Mouse (Mus musculus) T-helper 2 cell (primary cell): ENCODE results near the gene Atl1.

Experiments used
- in situ Hi-C: fragments of 300-600 bp; cut with MboI, MseI; formaldehyde crosslinking; loops from one replicate; pipeline ENCODE4 v1.15.1; 2025; ENCODE audit warnings: high pct_unique_total_duplicates

Gene Atl1

DNA sequence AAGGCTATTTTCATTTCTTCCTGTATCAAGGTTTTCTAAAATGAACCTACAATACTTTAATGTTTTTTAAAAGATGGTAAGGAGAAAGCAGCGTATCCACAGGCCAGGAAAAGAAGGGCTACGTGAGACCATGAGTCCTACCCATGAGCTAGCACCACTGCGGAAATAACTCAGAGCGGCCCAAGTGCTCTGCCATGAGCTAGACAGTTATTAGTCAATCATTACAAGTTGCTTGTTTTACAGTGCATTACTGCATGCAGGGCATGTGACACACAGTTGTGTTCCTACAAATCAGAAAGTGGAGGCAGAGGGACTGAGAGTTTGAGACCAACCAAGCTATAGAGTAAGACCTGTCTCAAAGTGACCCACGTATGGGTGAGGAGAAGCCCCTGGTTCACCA is 8.4 kb upstream of the Atl1 start:
- in situ Hi-C loops = no loop called here

DNA sequence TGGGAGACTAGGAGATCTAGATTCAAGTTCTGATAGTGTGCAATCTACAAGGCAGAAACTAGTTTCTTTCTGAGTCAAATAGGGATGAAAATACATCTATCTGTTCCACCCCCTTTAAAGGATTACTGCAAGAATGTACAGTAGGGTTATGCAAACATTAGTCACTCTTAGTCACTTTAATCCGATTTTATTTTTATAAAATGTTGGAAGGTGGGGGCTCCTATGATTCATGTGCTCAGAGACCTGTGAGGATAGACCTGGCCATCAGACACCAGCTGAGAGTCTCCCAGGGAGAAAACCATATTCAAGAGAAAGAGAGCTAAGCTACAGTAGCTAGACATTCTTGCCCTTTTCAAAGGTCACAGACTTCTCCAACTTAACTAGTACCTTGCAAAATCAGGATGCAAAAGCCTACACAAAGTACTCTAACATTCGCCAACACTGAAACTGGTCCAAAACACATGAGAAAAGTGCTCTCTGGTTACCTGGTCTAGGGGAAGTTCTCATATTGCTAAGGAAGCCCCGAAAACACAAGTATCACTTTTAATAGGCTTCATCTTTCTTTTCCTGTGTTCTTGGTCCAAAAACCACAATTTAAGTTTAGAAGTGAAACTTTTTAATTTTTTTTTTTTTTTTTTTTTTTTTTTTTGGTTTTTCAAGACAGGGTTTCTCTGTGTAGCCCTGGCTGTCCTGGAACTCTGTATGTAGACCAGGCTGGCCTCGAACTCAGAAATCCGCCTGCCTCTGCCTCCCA is 7.1 kb upstream of the Atl1 start:
- in situ Hi-C loops = no loop called here

DNA sequence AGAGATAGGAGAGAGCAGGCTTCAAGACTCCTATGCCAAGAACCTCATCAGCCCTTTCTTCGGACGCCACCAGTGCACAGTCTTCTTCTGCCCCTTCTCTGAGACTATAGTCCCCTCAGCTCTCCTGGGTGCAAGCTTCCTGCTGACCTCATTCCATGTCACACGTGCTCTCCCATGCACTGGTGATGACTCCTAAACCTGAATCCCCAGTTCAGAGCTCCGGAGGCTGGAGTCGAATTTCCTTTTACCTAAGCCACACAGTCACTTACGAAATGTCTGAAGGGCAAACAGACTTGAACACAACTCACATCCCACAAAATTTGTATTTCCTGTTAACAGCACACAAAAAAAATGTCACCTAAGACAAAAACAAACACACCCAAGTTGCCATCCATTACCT is 4.6 kb upstream of the Atl1 start:
- in situ Hi-C loops = no loop called here

DNA sequence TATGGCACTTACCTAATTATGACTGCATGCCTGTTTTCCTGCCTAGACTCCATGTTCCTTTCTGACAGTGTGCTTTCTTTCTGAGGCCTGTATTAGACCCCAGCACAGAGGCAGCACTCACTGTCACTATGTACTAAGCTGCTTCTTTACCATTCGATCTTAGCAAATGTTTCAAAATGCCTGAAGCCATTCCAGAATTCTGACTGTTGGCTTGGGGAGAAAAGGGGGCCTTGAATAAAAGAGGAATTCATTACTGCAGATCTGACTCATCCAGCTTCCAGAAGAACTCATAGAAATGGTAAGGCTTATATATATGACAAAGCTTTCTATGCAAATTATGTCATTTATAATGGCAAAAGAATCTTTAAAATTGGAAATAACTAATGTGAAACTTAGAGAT is 4.1 kb upstream of the Atl1 start:
- in situ Hi-C loops = no loop called here

DNA sequence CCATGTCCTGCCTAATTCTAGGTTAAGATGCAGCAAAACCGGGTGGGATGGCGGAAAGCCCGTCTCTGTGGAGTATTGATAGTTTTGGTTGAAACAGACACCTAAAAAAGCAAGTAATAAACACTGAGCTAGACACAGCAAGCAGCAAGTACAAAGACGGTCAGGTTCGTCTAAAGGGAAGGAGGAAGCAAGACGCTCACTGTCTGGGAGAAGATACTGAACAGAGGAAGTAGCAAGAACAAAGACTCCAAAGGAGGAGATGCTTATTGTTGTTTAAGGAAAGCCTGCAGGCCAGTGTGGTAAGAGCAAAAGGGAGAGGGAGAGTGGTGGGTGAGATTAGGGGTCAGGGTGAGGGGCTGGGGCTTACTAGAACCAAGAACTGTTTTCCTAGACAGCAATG is 2.4 kb upstream of the Atl1 start:
- in situ Hi-C loops = loop anchor here (10.0 kb wide), 1 partner anchor 135 kb away; no protein-coding TSS in a partner anchor

DNA sequence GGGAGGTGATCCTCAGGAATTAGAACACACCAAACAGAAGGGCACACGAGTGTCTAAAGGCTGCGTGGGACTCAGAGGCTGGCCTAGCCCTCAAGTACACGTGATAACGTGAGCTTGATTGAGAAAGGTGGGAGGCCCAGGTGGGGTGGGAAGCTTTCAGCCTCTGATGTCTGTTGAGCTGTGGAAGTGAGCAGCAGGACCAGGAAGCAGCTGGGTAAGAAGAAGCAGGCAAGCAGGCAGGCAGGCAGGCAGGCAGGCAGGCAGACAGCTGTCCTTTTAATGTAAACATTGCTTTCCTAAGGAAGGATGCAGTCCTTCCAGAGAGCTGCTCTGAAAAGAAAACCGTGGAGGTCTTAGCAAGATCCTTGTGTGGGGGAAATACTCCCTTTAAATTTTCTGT is 1.9 kb upstream of the Atl1 start:
- in situ Hi-C loops = loop anchor here (10.0 kb wide), 1 partner anchor 136 kb away; no protein-coding TSS in a partner anchor

DNA sequence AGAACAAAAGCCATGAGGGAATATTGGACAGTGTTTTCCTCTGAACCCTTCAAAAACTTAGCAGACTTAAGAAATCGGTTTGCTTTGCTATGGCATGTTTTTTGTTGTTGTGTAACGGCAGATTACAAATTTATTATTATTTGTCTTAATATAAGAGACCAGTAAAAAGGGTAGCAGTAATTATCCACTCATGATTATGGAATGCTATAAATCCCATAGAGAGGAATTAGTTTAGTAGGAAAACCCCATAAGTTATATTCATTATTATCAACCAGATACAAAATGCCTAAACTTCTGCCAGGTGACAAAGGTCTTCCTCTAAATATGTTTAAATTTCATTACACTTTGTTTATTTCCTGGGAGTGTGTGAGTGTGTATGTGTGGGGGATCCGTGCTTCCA is 693 bp upstream of the Atl1 start:
- in situ Hi-C loops = loop anchor here (10.0 kb wide), 1 partner anchor 137 kb away; no protein-coding TSS in a partner anchor

DNA sequence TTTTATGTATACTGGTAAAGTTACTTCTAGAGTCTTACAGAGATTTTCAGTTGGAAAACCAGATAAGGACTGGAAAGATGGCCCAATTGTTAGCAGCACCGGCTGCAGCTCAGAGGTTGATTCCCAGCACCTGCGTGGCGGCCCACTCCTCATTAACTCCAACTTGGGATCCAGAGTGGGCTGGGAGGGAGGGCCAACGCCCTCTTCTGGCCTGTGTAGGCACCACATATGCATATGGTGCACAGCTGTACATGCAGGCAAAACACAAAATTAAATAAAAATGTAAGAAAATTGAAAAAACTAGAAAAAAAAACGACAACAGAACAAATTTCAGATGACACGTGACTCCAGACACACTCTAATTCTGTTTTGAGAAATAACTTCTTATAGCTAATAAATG is 1.5 kb downstream of the Atl1 start:
- in situ Hi-C loops = loop anchor here (10.0 kb wide), 1 partner anchor 139 kb away; no protein-coding TSS in a partner anchor

DNA sequence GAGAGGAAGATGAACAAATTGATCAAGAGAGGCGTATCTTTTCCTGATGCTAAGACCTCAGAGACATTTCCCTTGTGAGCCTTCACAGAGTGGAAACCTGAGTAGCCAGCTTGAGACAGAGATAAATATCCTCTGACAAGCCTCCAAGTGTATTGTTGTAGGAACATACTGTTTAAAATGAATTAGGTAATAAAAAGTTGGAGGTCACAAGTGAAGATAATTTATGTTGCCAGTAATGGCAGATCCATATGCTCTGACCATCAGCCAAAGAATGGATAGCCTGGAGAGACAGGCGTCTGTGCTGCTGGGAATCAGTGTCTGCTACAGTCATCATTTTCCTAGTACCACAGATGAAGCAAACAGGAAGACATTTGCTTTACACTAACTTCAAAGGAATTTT is 2.6 kb downstream of the Atl1 start:
- in situ Hi-C loops = loop anchor here (10.0 kb wide), 1 partner anchor 140 kb away; no protein-coding TSS in a partner anchor

DNA sequence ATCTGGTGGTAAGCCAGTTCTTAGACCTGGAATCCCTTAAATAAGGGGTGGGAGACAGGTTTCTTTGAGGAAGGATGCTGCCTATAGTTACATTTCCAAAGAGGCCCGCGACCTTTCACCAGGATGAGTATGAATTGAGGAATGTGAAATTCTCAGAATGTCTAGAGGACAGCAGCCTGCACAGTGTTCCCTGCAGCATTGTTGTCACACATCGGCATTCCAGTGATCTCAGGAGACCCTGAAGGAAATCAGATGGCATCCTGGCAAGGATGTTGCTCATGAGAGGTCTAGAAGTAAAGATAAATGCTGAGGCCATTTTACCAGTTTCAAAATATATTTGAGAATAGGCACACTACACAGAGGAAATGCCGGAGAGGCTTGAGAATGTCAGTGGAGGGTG is 5.7 kb downstream of the Atl1 start:
- in situ Hi-C loops = loop anchor here (10.0 kb wide), 1 partner anchor 143 kb away; no protein-coding TSS in a partner anchor

DNA sequence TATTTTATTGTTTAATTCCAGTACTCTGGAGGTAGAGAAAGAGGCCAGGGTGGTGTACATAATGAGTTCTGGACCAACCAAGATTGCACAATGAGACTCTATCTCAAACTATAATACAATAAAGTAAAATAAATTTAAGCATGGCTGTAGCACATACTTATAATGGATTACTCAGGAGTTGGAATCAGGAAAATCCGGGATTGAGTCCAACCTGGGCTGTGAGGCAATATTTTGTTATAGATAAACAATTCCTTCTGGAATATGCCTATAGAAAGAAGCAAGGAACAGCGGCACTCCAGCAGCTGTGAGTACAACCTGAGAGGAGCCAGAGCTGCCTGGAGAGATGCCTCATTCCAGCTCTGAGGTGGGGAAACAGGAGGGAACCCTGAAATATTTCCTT is 12.6 kb downstream of the Atl1 start:
- in situ Hi-C loops = no loop called here

DNA sequence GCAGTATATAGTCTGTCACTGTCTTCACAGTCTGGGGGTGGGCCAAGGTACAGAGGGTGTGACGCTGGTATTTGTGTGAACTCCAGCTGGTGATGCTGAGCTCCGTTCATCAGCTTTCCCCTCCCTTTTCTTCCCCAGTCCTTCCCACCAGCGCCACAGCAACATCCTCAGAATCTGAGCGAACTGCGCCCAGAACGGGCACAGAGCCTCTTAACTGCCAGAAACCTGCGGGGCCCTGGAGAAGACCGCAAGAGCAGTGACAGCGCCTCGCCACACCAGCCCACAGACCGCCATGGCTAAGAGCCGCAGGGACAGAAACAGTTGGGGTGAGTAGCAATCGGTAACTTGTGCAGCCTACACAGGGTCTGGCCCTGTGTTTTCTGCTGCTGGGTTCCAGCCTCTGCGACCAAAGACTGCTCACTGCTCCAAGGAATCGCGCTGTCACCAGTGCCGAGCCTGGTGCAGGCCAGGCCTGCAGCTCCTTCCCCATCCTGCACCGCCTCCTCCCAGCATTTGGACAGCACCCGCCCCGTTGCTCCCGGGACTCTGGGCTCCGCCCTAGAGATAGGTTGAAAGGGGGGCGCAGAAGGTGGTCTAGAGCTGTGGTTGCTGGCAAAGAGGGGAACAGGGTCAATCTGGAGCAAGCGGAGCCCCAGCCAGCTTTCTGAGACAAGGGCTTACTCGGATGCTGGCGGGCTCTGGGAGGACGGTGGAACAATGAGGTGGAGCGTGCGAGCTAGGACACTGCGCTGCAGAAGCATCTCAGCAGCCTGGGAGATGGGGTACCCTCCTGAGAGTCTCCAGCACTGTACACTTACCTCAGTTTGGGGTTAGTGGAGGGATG is 15.5 kb downstream of the Atl1 start:
- in situ Hi-C loops = no loop called here

DNA sequence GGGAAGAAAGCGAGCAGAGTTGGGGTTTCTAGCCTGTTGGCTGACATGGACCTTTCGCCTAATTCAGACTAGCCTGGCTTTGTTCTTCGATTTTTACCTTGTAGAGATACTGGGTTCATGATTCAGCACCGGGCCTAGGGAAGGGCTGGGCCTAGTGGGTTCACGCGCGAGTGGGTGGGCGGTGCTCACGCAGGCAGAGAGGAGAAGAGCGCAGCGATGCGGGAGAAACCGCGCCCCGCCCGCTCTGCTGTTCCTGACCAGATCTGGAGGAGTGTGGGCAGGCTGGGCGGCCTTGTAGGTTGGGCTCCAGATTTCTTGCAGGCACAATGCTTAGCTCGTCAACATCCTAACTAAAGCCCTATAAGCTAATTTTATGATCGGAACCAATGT is 16.1 kb downstream of the Atl1 start:
- in situ Hi-C loops = no loop called here

DNA sequence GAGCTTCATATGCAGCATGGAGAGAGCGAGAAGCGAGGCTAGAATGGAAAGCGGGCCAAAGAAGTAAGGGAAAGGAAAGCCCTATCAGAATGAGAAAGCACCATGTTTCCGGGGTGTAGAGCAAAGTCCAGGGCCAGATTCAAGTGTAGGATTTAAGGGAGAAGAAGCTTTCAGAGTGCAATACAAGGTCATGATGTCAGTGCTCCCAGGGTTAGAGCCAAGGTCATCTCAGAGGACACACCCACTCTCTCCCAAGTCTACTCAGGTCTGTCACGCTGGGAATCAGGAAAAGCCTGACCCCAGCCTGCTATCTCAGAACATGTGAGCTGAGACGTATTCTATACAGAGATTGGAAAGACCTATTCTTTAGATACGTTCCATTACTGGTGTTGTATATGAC is 19.5 kb downstream of the Atl1 start:
- in situ Hi-C loops = no loop called here

DNA sequence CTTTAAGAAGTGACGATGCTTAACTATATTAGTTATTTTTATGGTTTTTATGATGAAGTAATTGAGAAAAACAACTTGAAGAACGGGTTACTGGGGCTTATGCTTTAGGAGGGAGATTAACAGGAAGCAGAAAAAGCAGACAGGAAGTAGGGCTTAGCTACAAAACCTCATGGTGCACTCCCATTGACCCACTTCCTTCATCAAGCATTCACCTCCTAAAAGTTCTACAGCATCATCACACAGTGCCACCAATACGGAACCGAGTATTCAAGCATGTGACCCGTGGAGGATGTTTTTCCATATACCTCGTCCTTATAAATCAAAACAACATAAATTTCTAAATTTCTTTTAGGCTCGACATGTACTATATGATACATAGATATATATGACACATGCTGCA is 20.3 kb downstream of the Atl1 start:
- in situ Hi-C loops = no loop called here

DNA sequence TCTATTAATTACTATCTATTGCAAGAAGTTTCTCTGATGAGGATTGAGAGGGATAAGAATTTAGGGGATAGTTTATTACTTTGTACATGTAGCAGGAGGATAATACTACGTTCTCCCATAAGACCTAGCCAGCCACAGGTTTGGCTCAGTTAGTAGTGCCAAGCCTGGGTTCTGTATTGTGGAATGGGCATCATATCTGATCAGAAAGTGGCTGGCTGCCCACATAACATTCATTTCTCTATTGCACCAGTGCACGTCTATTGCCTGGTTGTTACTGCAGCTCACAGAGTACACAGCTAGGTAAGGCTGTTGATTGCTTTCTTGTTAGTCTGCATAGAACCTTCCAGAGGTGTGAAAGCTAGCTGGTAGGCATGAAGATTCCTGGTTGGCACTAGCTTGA is 25.5 kb downstream of the Atl1 start:
- in situ Hi-C loops = no loop called here

DNA sequence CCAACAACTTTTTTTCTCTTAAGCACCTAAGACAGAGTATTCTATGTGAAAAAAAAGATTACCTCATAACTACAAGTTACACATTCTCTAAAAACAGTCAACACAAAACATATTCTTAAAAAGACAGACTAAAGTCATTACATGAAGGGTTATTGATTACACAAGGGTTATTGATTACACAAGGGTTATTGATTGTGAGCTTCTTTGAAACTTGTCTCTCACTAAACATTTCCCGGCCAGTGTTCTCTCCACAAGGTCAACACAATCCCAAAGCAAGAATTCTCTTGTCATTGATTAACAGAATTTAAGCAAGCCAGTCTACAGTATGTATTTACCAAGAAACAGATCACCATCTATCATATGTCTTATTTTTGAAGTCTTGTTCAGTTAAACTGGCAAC is 29.7 kb downstream of the Atl1 start:
- in situ Hi-C loops = no loop called here

DNA sequence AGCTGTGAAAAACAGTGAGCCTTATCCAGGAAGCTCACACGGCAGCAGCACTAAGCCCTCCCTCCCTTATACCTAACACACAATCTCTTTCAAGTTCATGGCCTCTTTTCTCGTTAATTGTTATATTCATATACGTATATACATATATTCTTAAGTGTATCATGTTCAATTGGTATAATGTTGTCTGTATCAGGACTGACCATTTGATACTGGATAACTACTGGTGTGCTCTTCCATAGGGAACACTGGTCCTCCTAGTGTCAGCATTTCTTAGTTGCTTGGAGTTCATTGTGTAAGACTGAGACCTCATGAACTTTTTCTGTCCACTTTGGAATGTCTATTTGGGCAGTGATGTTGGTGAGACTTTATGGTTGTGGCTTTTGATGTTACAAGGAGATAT is 30.7 kb downstream of the Atl1 start:
- in situ Hi-C loops = no loop called here

DNA sequence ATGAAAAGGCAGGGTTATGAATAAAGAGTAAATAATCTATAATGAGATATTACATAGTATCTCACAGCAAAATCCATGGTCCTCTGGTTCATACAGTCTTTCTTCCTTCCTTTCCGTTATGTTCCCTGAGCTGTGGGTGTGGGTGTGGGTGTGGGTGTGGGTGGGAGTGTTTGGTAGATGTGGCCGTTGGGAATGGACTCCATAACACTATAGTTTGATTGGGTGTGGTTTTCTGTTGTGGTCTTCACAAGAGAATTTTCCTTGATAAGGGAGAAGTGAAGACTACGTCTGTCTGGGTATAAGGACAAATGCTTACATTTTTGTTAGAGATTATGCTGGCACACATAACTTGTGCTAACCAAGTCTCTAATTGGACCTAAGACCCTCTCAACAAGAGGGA is 31.2 kb downstream of the Atl1 start:
- in situ Hi-C loops = no loop called here

DNA sequence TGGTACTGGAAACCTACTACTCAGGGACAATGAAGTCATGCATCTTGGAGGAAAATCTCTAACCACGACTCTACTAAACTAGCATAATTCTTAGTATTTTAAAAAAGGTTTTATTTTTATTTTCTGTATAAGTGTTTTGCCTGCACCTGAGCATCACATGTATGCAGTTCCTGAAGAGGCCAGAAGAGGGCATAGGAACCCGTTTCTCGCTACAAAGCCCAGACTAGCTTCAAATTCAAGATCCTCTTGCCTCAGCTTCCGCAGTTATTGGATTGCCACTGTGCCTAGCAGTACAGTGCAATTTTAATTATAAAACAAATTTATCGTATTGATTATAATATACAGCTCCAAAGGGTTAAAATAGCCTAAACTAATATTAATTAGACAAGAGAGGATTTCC is 31.6 kb downstream of the Atl1 start:
- in situ Hi-C loops = no loop called here

DNA sequence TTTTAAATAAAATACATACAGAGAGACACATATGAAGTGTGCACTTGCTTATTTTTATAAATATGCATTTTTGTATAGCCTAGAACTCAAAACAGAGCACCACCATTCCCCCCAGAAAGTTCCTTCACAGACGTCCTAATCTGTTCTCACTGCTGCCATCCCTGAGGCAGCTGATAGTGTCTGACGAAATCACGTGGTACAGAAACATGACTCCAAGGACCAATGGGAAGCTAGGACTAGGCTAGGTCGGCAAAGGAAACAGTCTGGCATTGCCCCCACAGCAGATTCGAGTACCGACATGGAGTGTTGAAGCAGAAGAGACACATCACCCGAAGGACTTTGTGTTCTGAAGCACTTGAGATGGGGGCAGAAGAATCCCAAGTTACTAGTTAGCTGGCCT is 34.3 kb downstream of the Atl1 start:
- in situ Hi-C loops = no loop called here

DNA sequence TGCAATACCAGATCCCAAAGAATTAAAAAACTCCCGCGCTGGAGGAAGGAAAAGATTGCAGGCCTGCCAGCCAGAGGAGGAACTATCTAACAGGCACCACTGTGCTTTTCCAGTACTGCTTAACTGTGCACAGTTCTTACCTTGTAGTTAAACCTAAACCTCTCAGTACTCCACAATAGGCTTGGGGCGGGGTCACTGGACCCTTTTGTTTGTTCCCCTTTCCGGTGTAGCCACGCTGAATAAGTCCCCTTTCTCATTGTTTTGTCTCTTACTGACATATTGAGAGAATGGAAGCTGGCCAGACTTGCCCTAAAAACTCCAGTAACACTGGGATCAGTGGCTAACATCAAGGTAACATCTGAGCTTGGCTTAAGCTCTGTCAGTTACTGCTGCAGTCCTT is 45.3 kb downstream of the Atl1 start:
- in situ Hi-C loops = no loop called here

DNA sequence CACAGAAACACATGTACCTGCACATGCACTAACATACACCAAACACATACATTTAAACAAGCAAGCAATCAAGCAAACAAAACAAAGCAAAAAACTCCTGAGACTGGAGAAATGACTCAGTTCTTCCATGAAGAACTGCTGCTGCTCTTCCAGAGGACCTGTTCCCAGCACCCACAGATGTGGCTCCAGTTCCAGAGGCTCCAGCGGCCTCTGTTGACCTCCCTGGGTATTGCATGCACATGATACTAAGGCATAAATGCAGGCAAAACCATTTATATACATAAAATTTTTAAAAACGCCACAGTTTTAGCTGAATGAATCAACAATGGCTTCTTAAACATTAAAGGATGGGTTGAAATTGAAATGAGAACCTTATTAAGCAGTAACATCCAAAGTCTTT is 46.9 kb downstream of the Atl1 start:
- in situ Hi-C loops = no loop called here
